Mouse (Mus musculus) bone marrow, adult 2 months (tissue): Measurements from ENCODE around the gene Bclaf3. TPM values are rescaled to one million over a fixed set of nuclear protein-coding genes. Genes with fewer than 3 reads are reported as not detected.

Experiments used
- H3K27ac ChIP-seq: fragments of 200-500 bp; 2 replicates; pipeline ENCODE4 v1.5.1; 2012; ENCODE audit warnings: low read depth, mild to moderate bottlenecking, control low read depth, inconsistent platforms, low read length; ENCODE audit not compliant: control insufficient read depth, poor library complexity, insufficient read depth
- H3K4me1 ChIP-seq: fragments of 200-500 bp; 2 replicates; pipeline ENCODE4 v1.6.1; 2011; ENCODE audit warnings: low read length; ENCODE audit not compliant: control insufficient read depth, insufficient read depth
- H3K4me3 ChIP-seq: fragments of 200-500 bp; replicated peaks from 2 replicates; pipeline ENCODE3; 2011; ENCODE audit warnings: mild to moderate bottlenecking, low read depth, low read length, control low read depth; ENCODE audit not compliant: control insufficient read depth
- CTCF ChIP-seq: fragments of 200-500 bp; IDR thresholded peaks from 2 replicates; pipeline ENCODE4 v1.5.1; 2011; ENCODE audit warnings: low read length, control low read depth; ENCODE audit not compliant: control insufficient read depth, insufficient read depth
- POLR2A ChIP-seq: fragments of 200-500 bp; IDR thresholded peaks from 2 replicates; pipeline ENCODE4 v1.6.1; 2011; ENCODE audit warnings: low read depth, mild to moderate bottlenecking, control low read depth, low read length, borderline replicate concordance; ENCODE audit not compliant: control insufficient read depth
- WGBS: fragments of 180-500 bp; shearing (Covaris S2); methylation state at CpG from one replicate; pipeline ENCODE4 v1.1.7; 2018; 5-methylcytosine and 5-hydroxymethylcytosine counted together
- polyA plus RNA-seq: library from polyadenylated mRNA; stranded (reverse); fragments of >200 nt; gene quantifications from 2 replicates; pipeline ENCODE4 v1.2.4, GENCODE M21; 2011; ENCODE audit warnings: low replicate concordance; ENCODE audit not compliant: missing spikeins, insufficient read depth, insufficient read length

Gene Bclaf3
- polyA plus RNA-seq, 1 experiment = 14.6 TPM

DNA sequence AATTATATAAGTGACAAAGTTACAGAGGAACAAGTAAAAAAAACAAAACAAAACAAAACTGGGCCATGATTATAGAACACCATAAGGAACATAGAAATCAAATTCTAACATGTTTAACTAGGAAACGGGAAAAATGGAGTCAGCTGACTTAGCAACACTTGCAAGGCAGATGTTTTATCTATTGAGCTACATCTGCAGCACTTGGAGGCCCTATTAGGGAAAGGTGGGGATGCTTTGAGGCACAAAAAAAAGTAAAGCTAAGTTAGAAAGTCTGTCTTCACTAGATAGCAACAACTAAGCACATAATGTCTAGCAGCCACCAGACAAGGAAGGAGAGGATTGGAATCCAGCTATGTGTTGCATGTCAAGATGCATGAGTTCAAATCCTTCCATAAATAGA is 71.0 kb downstream of the Bclaf3 start:
- Histone ChIP-seq H3K27ac (no peak overlapping the region), H3K4me3 (no peak overlapping the region), H3K4me1 (no peaks in the 10 kb centered on the region)
- WGBS = 59% methylated on average over 1 of the region's 1 CpGs
- no peak for TF ChIP-seq CTCF
- TF ChIP-seq POLR2A = no peak

DNA sequence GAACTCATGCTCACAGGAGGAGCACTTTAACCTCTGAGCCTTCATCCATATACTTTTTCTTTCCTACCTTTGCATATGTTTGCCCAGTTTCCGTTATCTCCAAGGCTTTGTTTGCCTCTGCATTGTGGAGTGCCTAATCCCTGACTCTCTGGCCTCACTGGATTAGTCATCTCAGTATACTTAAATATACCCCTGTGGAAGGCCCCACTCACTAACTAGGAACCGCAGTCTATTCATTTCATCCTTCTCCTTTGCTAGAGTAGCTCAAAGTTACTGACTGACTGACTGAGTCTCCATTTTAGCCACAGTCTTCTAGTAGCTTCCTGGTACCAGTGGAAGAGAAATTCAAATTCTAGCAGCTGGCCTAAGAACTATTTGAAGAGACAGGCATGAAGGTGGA is 78.3 kb downstream of the Bclaf3 start:
- TF ChIP-seq CTCF (no peak), POLR2A (no peak)
- no peaks in the 10 kb centered on the region for H3K4me1 ChIP-seq
- no peak overlapping the region for H3K4me3 ChIP-seq
- WGBS = 83% methylated on average over 2 of the region's 2 CpGs
- H3K27ac ChIP-seq = no peak overlapping the region

DNA sequence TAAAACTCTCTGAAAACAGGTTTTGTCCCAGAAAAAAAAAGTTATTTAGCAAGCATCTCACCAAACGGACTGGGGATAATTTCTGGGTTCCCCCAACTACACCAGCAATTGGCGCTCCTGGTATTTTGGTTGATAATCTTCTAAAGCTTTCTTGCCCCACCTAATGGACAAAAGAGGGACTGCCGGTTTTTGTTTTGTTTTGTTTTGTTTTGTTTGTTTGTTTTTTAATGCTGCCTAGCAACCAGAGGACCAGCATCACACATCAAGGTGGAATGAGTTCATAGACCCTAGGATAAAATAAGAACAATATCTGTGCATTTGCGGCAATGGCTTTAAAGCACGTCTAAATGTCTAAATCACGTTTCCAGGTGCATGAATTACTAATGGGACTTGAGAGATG is 80.4 kb downstream of the Bclaf3 start:
- Histone ChIP-seq H3K4me1 (no peaks in the 10 kb centered on the region), H3K4me3 (no peak overlapping the region), H3K27ac (no peak overlapping the region)
- WGBS = 39% methylated on average over 6 of the region's 6 CpGs
- TF ChIP-seq POLR2A (no peak), CTCF (no peak)

DNA sequence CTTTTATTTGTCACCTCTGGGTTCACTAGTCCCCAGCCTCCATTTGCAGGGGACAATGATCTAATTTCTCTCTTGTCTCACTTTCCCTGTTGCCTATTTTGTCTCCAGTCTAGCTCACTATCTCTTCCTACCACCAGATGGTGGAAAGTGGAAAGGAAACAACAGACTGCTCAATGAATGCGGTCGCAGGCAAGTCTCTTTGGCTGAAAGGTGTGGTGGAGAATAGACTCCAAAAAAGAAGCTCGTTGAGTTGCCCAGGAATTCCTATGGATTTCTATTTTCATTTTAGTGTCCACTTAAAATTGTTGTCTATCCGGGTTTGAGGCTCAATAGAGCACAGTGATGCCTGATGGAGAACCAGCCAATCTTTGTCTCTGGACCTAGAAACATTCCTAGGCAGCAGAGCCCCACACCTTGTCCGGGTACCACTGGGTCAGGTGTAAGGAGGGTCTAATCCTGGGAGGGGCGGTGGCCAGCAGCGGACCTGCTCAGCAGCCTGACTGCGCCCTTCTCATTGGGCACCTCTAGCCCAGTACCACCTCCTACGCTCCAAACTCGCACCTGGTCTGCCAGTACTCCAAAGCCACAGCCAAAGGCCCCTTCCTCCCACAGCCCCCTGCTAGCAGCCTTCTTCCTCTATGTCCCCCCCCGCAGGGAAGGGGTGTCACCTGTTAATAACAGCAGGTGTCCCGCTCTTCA is 99.9 kb downstream of the Bclaf3 start:
- 16% methylated on average over 12 of the region's 12 CpGs for WGBS
- Histone ChIP-seq H3K27ac (no peak overlapping the region), H3K4me1 (no peaks in the 10 kb centered on the region; the same call in 1 of the 2 replicates), H3K4me3 (peak overlapping the region; percentile 0)
- TF ChIP-seq CTCF (no peak), POLR2A (no peak)

DNA sequence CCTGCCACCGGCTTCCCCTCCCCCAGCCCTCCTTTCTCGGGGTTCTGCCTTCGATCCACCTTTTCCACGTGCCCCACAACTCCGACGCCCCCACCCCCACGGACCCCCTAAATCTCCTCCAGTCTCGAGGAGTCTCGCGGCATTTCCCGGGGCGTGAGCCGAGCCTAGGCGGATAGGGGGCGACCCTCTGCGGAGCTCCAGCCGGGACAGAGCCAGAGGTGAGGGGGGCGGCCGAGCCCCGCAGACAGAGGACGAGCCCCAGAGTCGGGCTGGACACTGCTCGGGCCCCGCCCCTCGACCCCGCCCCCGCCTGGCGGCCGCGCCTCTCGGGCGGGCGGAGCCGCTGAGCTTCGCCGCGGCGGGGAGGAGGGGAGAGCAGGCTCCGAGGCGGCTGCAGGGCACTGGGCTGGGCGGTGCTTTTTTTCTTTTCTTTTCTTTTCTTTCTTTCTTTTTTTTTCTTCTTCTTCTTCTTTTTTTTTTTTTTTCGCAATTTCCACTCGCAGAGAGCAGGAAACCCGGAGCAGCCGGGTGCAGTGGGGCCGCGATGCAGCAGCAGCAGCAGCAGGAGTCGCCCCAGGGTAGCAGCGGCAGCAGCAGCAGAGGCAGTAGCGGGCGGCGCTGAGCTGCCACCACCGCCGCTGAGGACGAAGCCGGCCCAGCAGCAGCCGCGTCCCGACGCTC is 100.6 kb downstream of the Bclaf3 start, which contains the start of gene Sh3kbp1:
Gene Sh3kbp1, plus strand, starts transcription at position 366 of the 681 bp plus-strand sequence.
- Histone ChIP-seq H3K4me1 (no peaks in the 10 kb centered on the region; the same call in 1 of the 2 replicates), H3K4me3 (peak within 1 kb of the TSS; percentile 75), H3K27ac (peak within 1 kb of the TSS; percentile 93)
- peak; percentile 20; the same call in 1 of the 2 replicates for TF ChIP-seq CTCF
- no peak for TF ChIP-seq POLR2A
- 17% methylated on average over 46 of the region's 60 CpGs for WGBS

DNA sequence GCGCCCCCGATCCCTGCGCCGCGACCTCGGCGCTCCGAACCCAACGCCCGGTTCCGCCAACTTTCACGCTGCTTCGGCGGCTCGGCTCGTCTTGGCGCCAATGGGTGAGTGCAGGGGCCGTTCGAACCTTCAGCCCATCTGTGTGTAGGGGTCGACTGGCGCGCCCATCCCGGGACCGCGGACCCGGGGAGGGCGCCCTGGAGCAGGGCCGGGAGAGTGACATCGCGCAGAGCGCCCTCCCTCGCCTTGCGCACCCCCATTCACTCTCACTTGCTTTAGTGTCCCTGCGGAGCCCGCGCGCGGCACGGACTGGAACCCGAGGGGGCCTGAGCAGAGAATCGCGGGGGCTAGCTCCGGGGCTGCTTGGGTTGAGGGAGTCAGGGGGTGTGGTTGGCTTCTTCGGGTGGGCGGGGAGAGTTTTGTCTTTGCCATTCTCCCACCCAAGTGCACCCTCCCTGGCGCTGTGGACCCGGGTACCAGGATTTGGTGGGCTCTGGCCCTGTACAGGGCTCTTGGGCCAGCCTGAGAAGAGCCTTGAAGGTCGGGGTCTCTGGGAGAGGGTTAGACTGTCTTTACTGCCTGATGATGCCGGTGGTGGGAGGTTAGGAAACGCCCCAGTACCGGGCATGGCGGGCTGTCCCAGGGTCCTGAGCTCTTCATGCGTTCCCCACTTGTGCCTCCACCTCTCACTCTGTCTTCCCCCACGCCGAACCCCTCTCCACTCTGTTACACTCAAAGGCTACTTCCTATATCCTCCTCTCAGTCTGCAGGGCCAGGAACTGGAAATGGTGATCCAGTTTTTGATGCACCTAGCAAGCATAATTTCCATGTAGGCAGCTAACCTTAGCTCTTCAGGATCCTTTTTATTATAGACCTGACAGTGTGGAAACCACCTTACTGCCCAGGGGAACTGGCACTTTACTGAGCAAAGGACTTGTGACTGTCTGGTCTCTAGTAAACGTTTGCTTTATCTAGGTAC is 101.4 kb downstream of the Bclaf3 start:
- Histone ChIP-seq H3K27ac (peak overlapping the region; percentile 93), H3K4me1 (no peaks in the 10 kb centered on the region; the same call in 1 of the 2 replicates), H3K4me3 (peak overlapping the region; percentile 75)
- TF ChIP-seq CTCF (no peak), POLR2A (no peak)
- 18% methylated on average over 56 of the region's 56 CpGs for whole genome bisulfite sequencing

DNA sequence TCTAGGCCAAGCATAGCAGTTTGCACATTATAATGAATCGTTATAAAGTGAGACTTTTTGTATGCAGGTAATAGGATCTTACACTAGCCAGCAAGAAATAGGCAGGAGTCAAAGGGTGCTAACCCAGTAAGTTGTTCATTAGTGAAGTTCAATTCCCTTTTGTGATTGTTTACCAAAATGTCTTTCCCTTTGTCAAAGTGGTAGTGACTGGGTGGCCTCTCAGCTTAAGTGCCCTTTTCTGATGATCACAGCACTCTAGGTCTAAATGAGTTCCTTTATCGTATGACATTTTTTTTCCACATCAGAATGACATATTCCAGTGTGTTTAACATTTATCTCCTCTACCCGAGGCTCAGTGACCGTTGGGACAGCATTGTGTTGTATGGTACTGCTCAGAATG is 102.1 kb downstream of the Bclaf3 start:
- no peak for TF ChIP-seq POLR2A
- Histone ChIP-seq H3K4me1 (no peaks in the 10 kb centered on the region; the same call in 1 of the 2 replicates), H3K4me3 (peak overlapping the region; percentile 24), H3K27ac (no peak overlapping the region)
- WGBS = 19% methylated on average over 4 of the region's 4 CpGs

DNA sequence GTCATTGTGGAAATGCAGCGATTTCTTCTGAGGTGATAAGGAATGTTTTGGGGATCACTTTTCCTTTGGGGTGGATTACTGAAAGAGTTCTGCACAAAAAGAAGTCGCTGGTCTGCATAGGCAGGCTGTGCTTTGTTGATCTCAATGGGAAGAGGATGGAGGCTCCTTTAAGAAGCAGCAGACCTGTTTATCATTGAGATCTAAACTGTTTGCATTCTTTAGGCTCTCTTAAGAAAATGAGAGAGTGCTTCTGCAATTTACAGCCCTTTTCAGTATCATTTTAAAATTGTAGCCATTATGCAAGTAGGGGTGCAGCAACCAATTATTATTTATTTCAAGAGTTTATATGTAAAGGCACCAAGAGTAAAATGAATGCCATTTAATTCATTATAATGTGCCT is 102.7 kb downstream of the Bclaf3 start:
- Histone ChIP-seq H3K4me1 (no peaks in the 10 kb centered on the region; the same call in 1 of the 2 replicates), H3K4me3 (no peak overlapping the region), H3K27ac (no peak overlapping the region)
- TF ChIP-seq POLR2A = no peak
- TF ChIP-seq CTCF = no peak
- WGBS = 35% methylated on average over 2 of the region's 2 CpGs
